Mouse (Mus musculus) Muller cell, postnatal 12 days (primary cell): ENCODE results near the gene Wnt7a.

Experiments
- DNase-seq: peaks from one replicate; pipeline ENCODE4 v3.0.0-alpha.2; 2015; ENCODE audit errors: inconsistent ontology term

Wnt7a gene

GRCm38 (mm10) chr6:91410961-91411368 lies at the start of gene Wnt7a:
Gene Wnt7a (minus strand): TSS chr6:91411363.
- DNase-seq = peak; percentile 41

DNA sequence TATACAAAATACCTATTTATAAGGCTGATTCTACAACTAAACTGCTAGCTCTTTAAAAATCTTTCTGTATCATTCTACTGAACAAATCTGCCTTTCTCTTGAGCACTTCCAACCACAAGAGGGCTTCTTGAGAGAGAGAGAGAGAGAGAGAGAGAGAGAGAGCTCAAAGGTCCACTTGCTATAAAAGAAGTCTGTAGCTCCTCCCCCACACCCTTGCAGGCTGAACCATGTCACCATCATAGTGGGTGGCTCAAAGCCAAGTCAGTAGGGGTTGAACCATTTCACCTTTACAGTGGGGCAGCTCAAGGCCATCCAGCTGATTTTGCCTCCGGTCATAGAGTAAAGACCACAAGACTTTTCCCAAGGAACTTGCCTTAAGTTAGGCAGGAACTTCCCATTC lies 48.3 kb upstream of the Wnt7a start:
- DNase-seq = no peak

- DNase-seq = no peak
Measured at GRCm38 (mm10) chr6:91454546-91454945, 43.4 kb upstream of the Wnt7a start.

- DNase-seq = no peak
Measured at GRCm38 (mm10) chr6:91452056-91452455, 40.9 kb upstream of the Wnt7a start.

GRCm38 (mm10) chr6:91449472-91450225 lies 38.5 kb upstream of the Wnt7a start:
- DNase-seq = no peak

DNA sequence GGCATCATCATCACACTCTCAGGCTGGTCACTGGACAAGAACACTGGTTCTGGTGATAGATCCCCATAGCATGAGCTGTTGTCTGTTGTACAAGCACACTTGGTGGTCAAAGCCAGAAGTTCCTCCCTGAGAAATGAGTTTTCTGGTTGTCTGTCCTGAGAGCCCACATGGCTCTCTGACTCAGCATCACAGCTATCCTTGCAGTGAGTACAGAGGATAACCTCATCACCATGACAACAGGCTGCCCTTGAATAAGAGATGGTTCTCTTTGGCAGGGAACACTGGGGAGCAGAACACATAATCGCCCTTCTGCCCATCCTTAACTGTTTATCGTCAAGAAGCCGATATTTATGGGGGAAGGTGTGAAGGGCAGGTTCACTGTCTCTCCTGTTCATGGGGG lies 34.2 kb upstream of the Wnt7a start:
- DNase-seq = no peak

DNA sequence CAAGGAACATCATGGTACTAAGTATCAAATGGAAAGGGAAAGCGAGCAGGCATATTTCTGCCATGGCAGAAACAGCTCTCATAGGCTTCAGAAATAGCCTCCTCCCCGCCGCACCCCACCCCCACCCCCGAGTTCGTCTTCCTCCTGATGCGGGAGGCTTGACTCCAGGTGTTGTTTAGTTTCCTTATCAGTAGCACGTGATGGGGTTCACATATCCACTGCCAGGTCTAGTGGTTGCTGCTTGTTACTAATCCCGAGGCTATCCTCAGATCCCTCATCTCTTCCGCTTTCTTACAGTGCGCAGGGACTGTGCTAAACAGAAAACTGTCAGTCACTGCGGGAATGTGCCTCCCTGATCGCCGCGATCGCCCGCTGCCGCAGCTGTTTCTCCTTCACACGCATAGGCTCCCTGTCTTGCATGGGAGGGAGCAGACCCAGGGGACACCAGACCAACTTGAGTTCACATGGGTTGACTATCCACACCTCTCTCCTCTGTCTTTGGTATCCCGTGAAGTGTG lies 30.0 kb upstream of the Wnt7a start:
- no peak for DNase-seq

DNA sequence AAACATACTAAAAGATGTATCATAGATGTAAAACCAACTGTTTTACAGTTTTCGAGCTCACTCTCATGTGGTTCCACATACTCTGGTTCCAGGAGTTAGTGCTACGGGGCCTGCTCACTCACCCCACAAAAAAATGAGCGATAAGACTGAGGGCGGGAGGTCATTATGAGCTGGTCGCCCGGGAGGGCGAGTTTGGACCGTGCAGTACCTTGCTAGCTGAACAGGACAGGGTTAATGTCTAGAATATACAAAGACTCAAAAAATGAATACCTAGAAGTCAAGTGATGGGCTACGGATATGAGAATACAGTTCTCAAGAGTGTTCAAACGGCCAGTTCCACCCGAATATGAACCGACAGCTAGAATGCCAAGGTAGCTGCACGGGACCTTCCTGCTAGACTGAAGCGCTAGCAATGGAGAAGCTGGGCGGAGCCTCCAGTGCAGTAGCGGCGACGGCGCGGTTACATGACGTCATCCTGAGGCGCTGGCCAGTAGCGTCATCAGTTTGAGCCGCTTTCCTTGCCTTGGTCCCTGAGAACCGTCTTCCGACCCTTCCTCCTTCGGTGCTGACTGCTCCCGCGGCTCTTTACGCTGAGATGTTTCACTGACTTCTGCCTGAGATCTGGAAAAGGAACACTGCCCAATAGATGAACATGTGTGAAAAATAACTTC lies 29.4 kb upstream of the Wnt7a start:
- DNase-seq = peak; percentile 90

DNA sequence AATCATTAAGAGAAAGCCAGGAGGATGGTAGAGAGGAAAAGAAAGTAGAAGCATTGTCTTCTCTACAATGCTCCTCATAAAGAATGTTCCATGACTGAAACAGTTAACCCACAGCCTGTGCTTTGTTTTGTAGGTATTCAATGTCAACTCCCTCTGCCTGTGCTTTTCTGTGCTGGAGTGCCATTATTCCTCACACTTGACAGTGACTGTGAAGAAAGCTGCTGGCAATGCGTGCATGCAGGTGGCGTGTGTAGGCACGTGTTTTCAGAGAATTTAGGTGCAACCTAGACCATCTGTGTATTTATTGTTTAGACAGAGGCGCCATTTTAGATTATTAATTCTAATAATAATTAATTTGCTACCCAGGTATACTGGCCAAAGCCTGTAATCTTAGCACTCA lies 13.0 kb upstream of the Wnt7a start:
- no peak for DNase-seq

DNA sequence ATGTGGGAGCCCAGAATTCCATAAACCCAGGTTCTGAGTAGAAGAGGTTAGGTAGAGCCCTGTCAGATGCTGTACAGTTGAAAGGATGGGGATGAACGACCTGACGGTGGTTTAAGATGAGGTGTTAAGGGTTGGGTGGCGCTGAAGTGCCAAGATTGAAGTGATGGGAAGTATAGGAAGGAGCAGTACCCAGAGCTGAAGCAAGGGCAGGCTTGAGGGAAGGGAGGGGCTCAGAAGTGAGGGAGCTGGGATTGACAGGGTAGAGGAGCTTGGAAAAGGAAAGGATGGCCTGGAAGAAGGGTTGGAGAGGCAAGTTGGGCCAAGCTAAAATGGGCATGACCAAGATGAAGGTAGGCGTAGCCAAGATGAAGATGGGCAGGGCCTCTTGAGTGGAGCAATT lies 10.5 kb upstream of the Wnt7a start:
- DNase-seq = no peak

GRCm38 (mm10) chr6:91417291-91417845 lies 6.2 kb upstream of the Wnt7a start:
- no peak for DNase-seq

- DNase-seq = no peak
Measured at GRCm38 (mm10) chr6:91416146-91416545, 5.0 kb upstream of the Wnt7a start.

- peak; percentile 24 for DNase-seq
Measured at GRCm38 (mm10) chr6:91414890-91415289, 3.7 kb upstream of the Wnt7a start.

GRCm38 (mm10) chr6:91411369-91411981 lies 312 bp upstream of the Wnt7a start:
- DNase-seq = peak; percentile 65

- peak; percentile 30 for DNase-seq
Measured at GRCm38 (mm10) chr6:91410168-91410780, 889 bp downstream of the Wnt7a start.

GRCm38 (mm10) chr6:91409448-91410167 lies 1.6 kb downstream of the Wnt7a start:
- DNase-seq = peak; percentile 12

- no peak for DNase-seq
Measured at GRCm38 (mm10) chr6:91408616-91409015, 2.5 kb downstream of the Wnt7a start.

DNA sequence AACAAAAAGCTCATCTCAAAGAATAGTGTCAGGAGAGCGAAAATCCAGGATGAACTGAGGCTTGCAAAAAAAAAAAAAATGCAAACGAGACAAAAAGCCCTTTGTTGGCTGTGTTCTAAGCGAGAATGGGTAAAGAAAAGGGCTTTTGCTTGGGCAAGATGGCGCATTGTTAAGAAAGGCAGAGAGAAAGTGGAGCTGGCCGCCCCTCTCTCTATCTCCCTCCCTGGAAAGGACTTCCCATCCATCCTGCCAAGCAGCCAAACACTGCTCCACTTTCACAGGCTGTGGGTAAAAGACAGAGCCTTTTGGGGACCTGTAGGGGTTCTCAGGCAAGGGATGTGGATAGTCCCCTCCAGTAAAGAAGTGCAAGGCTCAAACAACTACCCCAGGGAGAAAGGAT lies 9.6 kb downstream of the Wnt7a start:
- no peak for DNase-seq

DNA sequence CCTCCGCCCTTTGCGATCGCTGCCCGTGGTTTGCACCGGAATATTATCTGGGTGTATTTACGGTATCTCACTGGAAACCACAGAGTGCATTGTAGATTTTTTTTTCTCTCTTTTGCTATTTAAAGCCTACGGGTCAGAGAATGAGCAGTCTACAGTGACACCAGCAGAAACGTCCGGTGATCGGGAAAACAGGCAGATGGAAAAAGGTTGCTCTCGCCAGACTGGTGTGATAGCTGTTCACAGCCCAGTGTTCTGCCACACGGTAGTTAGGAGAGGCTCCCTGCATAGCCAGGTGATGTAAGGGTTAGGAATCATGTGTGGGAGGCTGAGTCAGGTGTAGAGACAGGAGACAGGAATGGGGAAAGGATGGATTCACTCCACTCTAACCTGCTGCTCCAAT lies 10.6 kb downstream of the Wnt7a start:
- DNase-seq = no peak

DNA sequence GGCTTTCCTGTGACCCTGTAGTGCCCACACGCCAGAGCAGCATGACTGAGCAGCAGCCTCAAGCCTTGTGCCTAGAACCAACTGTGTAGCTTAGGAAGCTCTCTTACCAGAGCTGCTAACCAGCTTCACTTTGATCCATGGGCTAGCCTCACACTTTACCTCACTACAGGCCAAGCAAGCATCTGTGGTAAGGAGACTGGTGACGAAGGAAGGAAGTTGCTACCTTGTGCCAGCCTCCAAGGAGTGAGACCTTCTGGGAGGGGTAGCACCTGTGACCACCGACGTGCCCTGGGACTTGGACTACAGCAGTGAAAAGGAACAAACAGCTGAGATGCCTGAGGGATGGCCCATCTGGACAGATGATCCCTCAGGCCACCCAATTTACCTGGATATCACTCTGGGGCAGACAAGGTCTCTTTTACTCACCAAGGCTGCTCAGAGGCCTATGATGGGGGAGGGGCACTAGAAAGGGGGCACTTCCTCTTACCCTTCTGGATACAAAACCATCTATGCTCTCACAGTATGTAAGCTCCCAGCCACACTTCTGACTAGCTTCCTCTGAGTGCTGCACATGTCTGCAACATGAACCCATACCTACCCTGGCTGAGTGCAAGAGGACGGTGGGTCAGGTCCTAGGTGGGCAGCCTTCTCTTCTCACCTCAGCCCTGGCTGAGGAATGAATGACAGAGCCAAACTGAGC lies 18.5 kb downstream of the Wnt7a start:
- DNase-seq = no peak

DNA sequence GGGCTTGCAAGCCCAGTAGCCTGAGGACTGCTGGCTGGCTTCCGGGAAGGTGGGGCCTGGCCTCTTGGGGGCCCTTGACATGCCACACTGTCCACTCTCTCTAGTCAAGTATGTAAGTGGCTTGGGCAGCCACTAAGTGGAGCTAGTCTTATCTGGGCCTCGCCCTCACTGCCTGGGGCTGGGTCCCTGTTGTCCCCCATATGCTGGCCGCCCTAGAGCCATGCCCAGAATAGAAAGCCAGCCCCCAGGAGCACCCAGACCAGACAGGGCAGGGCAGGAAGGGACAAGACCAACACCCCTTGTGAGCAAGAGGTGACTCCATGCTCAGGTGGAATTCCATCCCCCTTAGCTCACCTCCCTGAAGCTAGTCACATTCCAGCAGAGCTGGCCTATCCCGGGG lies 22.0 kb downstream of the Wnt7a start:
- DNase-seq = no peak
